Mouse (Mus musculus) lung, embryonic 16.5 days (tissue): Measurements from ENCODE around the gene Cdon. TPM values are rescaled to one million over a fixed set of nuclear protein-coding genes. Genes with fewer than 3 reads are reported as not detected.

Source experiments
- ATAC-seq: fragments of 200-750 bp; cut with Nextera tagmentation; 2 replicates; pipeline ENCODE4 v1.8.0; 2017; ENCODE audit warnings: low read depth, mild to moderate bottlenecking, moderate library complexity
- H3K27ac ChIP-seq: fragments of 300-500 bp; sonication (generic); 2 replicates; pipeline ENCODE4 v1.5.1; 2014; ENCODE audit warnings: mild to moderate bottlenecking, control low read depth, low read length
- H3K27me3 ChIP-seq: fragments of 300-500 bp; sonication (generic); 2 replicates; pipeline ENCODE4 v1.6.1; 2014; ENCODE audit warnings: low read depth, low read length, mixed read lengths; ENCODE audit not compliant: control insufficient read depth, insufficient read depth
- H3K36me3 ChIP-seq: fragments of 300-500 bp; sonication (generic); 2 replicates; pipeline ENCODE4 v1.6.1; 2014; ENCODE audit warnings: low read length; ENCODE audit not compliant: control insufficient read depth, insufficient read depth
- H3K4me1 ChIP-seq: fragments of 300-500 bp; sonication (generic); replicated peaks from 2 replicates; pipeline ENCODE4 v1.6.1; 2014; ENCODE audit warnings: low read length, mixed read lengths; ENCODE audit not compliant: control insufficient read depth, insufficient read depth
- H3K4me2 ChIP-seq: fragments of 300-500 bp; sonication (generic); 2 replicates; pipeline ENCODE4 v1.6.1; 2014; ENCODE audit warnings: low read depth, low read length, control low read depth
- H3K4me3 ChIP-seq: fragments of 300-500 bp; sonication (generic); 2 replicates; pipeline ENCODE4 v1.5.1; 2014; ENCODE audit warnings: mild to moderate bottlenecking, low read length, control low read depth
- H3K9ac ChIP-seq: fragments of 300-500 bp; sonication (generic); 2 replicates; pipeline ENCODE4 v1.6.1; 2014; ENCODE audit warnings: low read length, control low read depth
- H3K9me3 ChIP-seq: fragments of 300-500 bp; sonication (generic); 2 replicates; pipeline ENCODE4 v1.6.1; 2016; ENCODE audit warnings: low read length; ENCODE audit not compliant: control insufficient read depth
- WGBS: fragments of 180-500 bp; shearing (Covaris S2); extraction: QIAGEN DNeasy Blood & Tissue Kit; methylation state at CpG from one replicate; pipeline ENCODE4 v1.1.7; 2014; 5-methylcytosine and 5-hydroxymethylcytosine counted together
- polyA plus RNA-seq: library from polyadenylated mRNA; unstranded; fragments of >200 nt; fragmentation: Nextera tagmentation; extraction: Ambion mirVana; gene quantifications from 2 replicates; pipeline ENCODE4 v1.2.1, GENCODE M21; 2015

Gene Cdon
- polyA plus RNA-seq, 1 experiment from 2014 or later = 3.6 TPM

GRCm38 (mm10) chr9:35541488-35541887 lies 120.6 kb downstream of the Cdon start:
- Histone ChIP-seq H3K36me3 (no peaks in the 10 kb centered on the region), H3K27me3 (no peaks in the 10 kb centered on the region), H3K4me3 (no peak overlapping the region), H3K9me3 (no peaks in the 10 kb centered on the region), H3K4me2 (no peak overlapping the region), H3K27ac (no peak overlapping the region), H3K9ac (no peak overlapping the region), H3K4me1 (no peaks in the 10 kb centered on the region)
- ATAC-seq = peak; percentile 80
- WGBS = 6% methylated on average over 6 of the region's 6 CpGs

- Histone ChIP-seq H3K36me3 (no peaks in the 10 kb centered on the region), H3K27ac (no peak overlapping the region), H3K9ac (no peak overlapping the region), H3K4me3 (no peak overlapping the region), H3K4me2 (no peak overlapping the region), H3K4me1 (no peaks in the 10 kb centered on the region), H3K9me3 (no peaks in the 10 kb centered on the region), H3K27me3 (no peaks in the 10 kb centered on the region)
- 62% methylated on average over 6 of the region's 6 CpGs for WGBS
- no peak for ATAC-seq
Measured at GRCm38 (mm10) chr9:35541941-35542340, 121.0 kb downstream of the Cdon start.

- Histone ChIP-seq H3K4me1 (no peaks in the 10 kb centered on the region), H3K36me3 (no peaks in the 10 kb centered on the region), H3K4me2 (no peak overlapping the region), H3K27me3 (no peaks in the 10 kb centered on the region), H3K27ac (no peak overlapping the region), H3K9ac (no peak overlapping the region), H3K9me3 (no peaks in the 10 kb centered on the region), H3K4me3 (no peak overlapping the region)
- WGBS = 79% methylated on average over 14 of the region's 14 CpGs
- no peak for ATAC-seq
Measured at GRCm38 (mm10) chr9:35543099-35543860, 122.4 kb downstream of the Cdon start.

GRCm38 (mm10) chr9:35544666-35545065 lies 123.7 kb downstream of the Cdon start:
- no peaks in the 10 kb centered on the region for H3K27me3 ChIP-seq
- 64% methylated on average over 2 of the region's 2 CpGs for WGBS
- no peaks in the 10 kb centered on the region for H3K9me3 ChIP-seq
- no peaks in the 10 kb centered on the region for H3K36me3 ChIP-seq
- ATAC-seq = no peak
- H3K9ac ChIP-seq = no peak overlapping the region
- no peak overlapping the region for H3K4me2 ChIP-seq
- no peak overlapping the region for H3K4me3 ChIP-seq
- no peak overlapping the region for H3K27ac ChIP-seq
- no peaks in the 10 kb centered on the region for H3K4me1 ChIP-seq

GRCm38 (mm10) chr9:35545704-35546103 lies 124.8 kb downstream of the Cdon start:
- Histone ChIP-seq H3K36me3 (no peaks in the 10 kb centered on the region), H3K9me3 (no peaks in the 10 kb centered on the region), H3K4me1 (no peaks in the 10 kb centered on the region), H3K27ac (no peak overlapping the region), H3K27me3 (no peaks in the 10 kb centered on the region), H3K4me3 (no peak overlapping the region), H3K4me2 (no peak overlapping the region), H3K9ac (no peak overlapping the region)
- WGBS = 68% methylated on average over 12 of the region's 12 CpGs
- no peak for ATAC-seq

- no peak overlapping the region for H3K4me2 ChIP-seq
- no peaks in the 10 kb centered on the region for H3K27me3 ChIP-seq
- H3K9me3 ChIP-seq = no peaks in the 10 kb centered on the region
- no peaks in the 10 kb centered on the region for H3K36me3 ChIP-seq
- no peak for ATAC-seq
- H3K4me3 ChIP-seq = no peak overlapping the region
- H3K4me1 ChIP-seq = no peaks in the 10 kb centered on the region
- no peak overlapping the region for H3K27ac ChIP-seq
- 64% methylated on average over 9 of the region's 9 CpGs for WGBS
- no peak overlapping the region for H3K9ac ChIP-seq
Measured at GRCm38 (mm10) chr9:35546745-35547144, 125.8 kb downstream of the Cdon start.

- no peak for ATAC-seq
- Histone ChIP-seq H3K9ac (no peak overlapping the region), H3K36me3 (no peaks in the 10 kb centered on the region), H3K4me2 (no peak overlapping the region), H3K4me3 (no peak overlapping the region), H3K27ac (no peak overlapping the region), H3K4me1 (no peaks in the 10 kb centered on the region), H3K27me3 (no peaks in the 10 kb centered on the region), H3K9me3 (no peaks in the 10 kb centered on the region)
- WGBS = 71% methylated on average over 9 of the region's 9 CpGs
Measured at GRCm38 (mm10) chr9:35548455-35548854, 127.5 kb downstream of the Cdon start.

- H3K9me3 ChIP-seq = no peaks in the 10 kb centered on the region
- no peak overlapping the region for H3K27ac ChIP-seq
- no peak overlapping the region for H3K4me2 ChIP-seq
- peak; percentile 27; the same call in 1 of the 2 replicates for ATAC-seq
- 50% methylated on average over 12 of the region's 12 CpGs for WGBS
- no peak overlapping the region for H3K9ac ChIP-seq
- peaks cover 2% of the 10 kb centered on the region; the same call in 1 of the 2 replicates for H3K27me3 ChIP-seq
- H3K4me3 ChIP-seq = no peak overlapping the region
- peaks cover 5% of the 10 kb centered on the region for H3K36me3 ChIP-seq
- peaks cover 16% of the 10 kb centered on the region for H3K4me1 ChIP-seq
Measured at GRCm38 (mm10) chr9:35556494-35557102, 135.7 kb downstream of the Cdon start.
